Mouse (Mus musculus): ENCODE results near the gene Cbr2.
"Not testable (repeated sequence)": the region's sequence is repeated elsewhere in the genome, so short reads cannot be mapped to it uniquely, and the experiment has no call there.

DNA sequence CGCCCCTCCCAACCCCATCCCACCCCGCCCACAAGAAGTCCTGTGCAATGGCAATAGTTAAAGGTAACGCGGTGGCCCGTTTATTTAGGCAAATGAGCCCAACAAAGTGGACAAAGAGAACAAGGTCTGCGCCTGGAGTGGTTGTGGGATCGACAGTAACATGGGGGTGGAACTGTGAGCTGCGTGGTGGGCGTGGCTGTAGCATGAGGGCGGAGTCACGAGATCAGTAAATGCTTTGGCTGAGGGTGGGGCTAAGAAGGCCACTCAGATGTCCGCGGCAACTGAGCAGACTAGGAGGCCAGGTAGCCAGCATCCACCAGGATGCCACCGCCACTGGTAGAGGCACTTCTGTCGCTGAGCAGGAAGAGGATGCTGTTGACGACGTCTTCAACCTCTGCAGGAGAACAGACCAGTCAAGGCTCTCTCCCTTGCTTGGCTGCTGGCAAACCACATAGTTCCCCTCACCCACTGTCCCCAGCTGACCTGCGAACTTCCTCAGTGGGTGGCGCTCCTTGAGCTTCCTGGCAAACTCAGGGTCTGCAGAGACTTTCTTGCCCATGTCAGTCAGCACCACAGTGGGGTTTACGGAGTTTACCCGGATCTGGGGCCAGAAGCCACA, 2.4 kb downstream of the Cbr2 start:
- not testable (repeated sequence) for TF ChIP-seq CTCF (IDR thresholded peaks at IDR 0.05; ENCODE audit: extremely low read depth, insufficient read depth, insufficient read length, insufficient replicate concordance); POLR2A (IDR thresholded peaks at IDR 0.05; ENCODE audit: low read depth, low read length)
